7 mouse cellular contexts compared by ENCODE assay signal in the genomic region with DNA sequence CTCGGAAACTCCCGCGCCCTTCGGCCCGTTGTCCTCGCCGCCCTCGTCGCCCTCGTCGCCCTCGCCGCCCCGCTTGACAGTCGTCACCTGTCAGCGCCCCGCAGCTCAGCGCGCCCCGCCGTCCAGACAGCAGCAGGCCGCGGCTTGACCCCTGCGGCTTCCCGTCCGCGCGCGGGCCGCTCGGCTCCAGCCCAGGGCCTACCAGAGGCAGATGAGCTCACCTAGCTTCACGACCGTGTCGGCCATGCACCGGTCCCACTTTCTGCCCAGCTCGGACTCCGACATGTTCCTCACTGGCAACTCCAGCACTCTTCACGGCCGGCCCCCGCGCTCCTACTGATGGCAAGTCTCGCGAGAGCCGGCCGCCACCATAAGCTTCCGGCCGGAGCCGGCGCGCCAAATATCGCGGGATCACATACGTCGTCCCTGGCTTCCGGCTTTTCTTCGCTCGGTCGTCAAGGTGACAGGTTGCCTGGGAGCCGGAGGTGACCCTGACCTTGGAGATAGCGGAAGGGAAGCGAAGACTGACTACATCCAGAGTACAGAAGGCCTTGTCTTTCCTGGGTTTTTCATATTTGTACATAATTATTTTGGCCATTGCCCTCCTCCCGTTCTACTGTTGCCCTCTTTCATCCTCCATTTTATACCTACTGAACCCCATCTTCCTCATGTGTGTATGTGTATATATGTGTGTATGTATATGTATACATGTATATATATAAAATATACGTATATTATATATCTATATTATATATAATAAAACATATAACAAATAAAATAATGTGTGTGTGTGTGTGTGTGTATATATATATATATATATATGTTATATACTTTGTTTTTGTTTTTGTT. TPM values are rescaled to one million over a fixed set of nuclear protein-coding genes. Genes with fewer than 3 reads are reported as not detected.
DNase-seq lines count a peak whose midpoint lies in the region; ATAC-seq lines count a peak whose summit lies in the region.

Minos1 (minus strand) TSS at position 413 of the 849 bp plus-strand sequence.

- H3K4me1 ChIP-seq in intestine, embryonic 16.5 days (ENCODE audit: control insufficient read depth, insufficient read depth, low read length): peaks cover 18% of the 10 kb centered on the region
- peaks cover 6% of the 10 kb centered on the region for H3K4me1 ChIP-seq in midbrain, embryonic 11.5 days (ENCODE audit: control insufficient read depth, insufficient read depth, low read length)

- under 1% methylated on average over 62 of the region's 63 CpGs for WGBS in intestine, embryonic 16.5 days
- WGBS in midbrain, embryonic 11.5 days: under 1% methylated on average over 62 of the region's 63 CpGs

- peak; percentile 98 for DNase-seq in adrenal gland, adult 8-10 months
- DNase-seq in embryo, embryonic 9.5 days (ENCODE audit: extremely low spot score): peak; percentile 94
- peak; percentile 95 to 98 for DNase-seq in gastrocnemius, postnatal 4 days (ENCODE audit: low spot score in 2 of 2)
- DNase-seq in left cerebral cortex, postnatal 36 days (ENCODE audit: low spot score in 2 of 2): peak; percentile 97
- peak; percentile 100 for DNase-seq in midbrain, embryonic 11.5 days (ENCODE audit: low spot score, missing footprints)
- DNase-seq in skeletal muscle tissue, adult 2 months (ENCODE audit: low read depth, low spot score): peak; percentile 99

- H3K4me3 ChIP-seq in intestine, embryonic 16.5 days (ENCODE audit: low read length): peak within 1 kb of the TSS; percentile 99
- H3K4me3 ChIP-seq in midbrain, embryonic 11.5 days (ENCODE audit: low read depth, low read length): peak within 1 kb of the TSS; percentile 95

- peak within 1 kb of the TSS; percentile 72 for H3K4me2 ChIP-seq in intestine, embryonic 16.5 days (ENCODE audit: low read depth, low read length)
- H3K4me2 ChIP-seq in midbrain, embryonic 11.5 days: peak within 1 kb of the TSS; percentile 96

- ATAC-seq in intestine, embryonic 16.5 days: peak; percentile 98
- ATAC-seq in midbrain, embryonic 11.5 days (ENCODE audit: low FRiP score): peak; percentile 98

- intact Hi-C loops in left cerebral cortex, postnatal 36 days (cut with DNase I): loop anchor here (2.0 kb wide), 1 partner anchor 62 kb away; the partner anchor contains the start of gene Capzb

- H3K9me3 ChIP-seq in intestine, embryonic 16.5 days (ENCODE audit: control insufficient read depth, low read length): peaks cover 3% of the 10 kb centered on the region
- no peaks in the 10 kb centered on the region for H3K9me3 ChIP-seq in midbrain, embryonic 11.5 days (ENCODE audit: control insufficient read depth, low read length)

- peaks cover 4% of the 10 kb centered on the region; the same call in 1 of the 2 replicates for H3K36me3 ChIP-seq in intestine, embryonic 16.5 days (ENCODE audit: control insufficient read depth, insufficient read depth, low read length)
- H3K36me3 ChIP-seq in midbrain, embryonic 11.5 days (ENCODE audit: control insufficient read depth, insufficient read depth, low read length): no peaks in the 10 kb centered on the region

- H3K9ac ChIP-seq in intestine, embryonic 16.5 days (ENCODE audit: low read depth, low read length): peak within 1 kb of the TSS; percentile 98
- H3K9ac ChIP-seq in midbrain, embryonic 11.5 days (ENCODE audit: low read length): peak within 1 kb of the TSS; percentile 90

- H3K27ac ChIP-seq in intestine, embryonic 16.5 days (ENCODE audit: low read length): peak within 1 kb of the TSS; percentile 94
- H3K27ac ChIP-seq in midbrain, embryonic 11.5 days (ENCODE audit: low read depth, low read length): peak within 1 kb of the TSS; percentile 82

- no peaks in the 10 kb centered on the region for H3K27me3 ChIP-seq in intestine, embryonic 16.5 days (replicated peaks; ENCODE audit: control insufficient read depth, insufficient read depth, low read length)
- no peaks in the 10 kb centered on the region for H3K27me3 ChIP-seq in midbrain, embryonic 11.5 days (ENCODE audit: control insufficient read depth, insufficient read depth, low read length)

RNA-seq across cellular contexts. Expression of gene Minos1, which starts in this region (rescaled TPM):
- 100 to 1,000 TPM; 273 to 460 (median 363) TPM for total RNA-seq in adrenal gland, adult 8-10 months (2022)
- total RNA-seq in gastrocnemius, postnatal 4 days (2021): 100 to 1,000 TPM; 344 to 382 TPM
- polyA plus RNA-seq in intestine, embryonic 16.5 days (2015; fragmentation: Nextera tagmentation; extraction: Ambion mirVana): 658 and 660 TPM in 2 replicates
- total RNA-seq in left cerebral cortex, postnatal 36 days (2021): 100 to 1,000 TPM; 196 to 197 TPM
- polyA plus RNA-seq in midbrain, embryonic 11.5 days (2014; fragmentation: Nextera tagmentation; extraction: Ambion mirVana): 421 and 426 TPM in 2 replicates

Comparison
In these comparisons a context has a peak if more than half of its experiments do, and no peak if none do; other contexts are left out.
1. Peak in every context shown above with its lines: DNase-seq, ATAC-seq, H3K4me3 ChIP-seq and H3K27ac ChIP-seq.